Mouse (Mus musculus) heart, adult 18-20 months (tissue): ENCODE measurements around the gene Vamp5. TPM values are rescaled to one million over a fixed set of nuclear protein-coding genes. Genes with fewer than 3 reads are reported as not detected.

Source experiments
- DNase-seq, 2 experiments: peaks; one replicate each; pipeline ENCODE4 v3.0.0; 2021 to 2022; ENCODE audit warnings: mixed read lengths in 1 of 2
- total RNA-seq, 2 experiments: library from RNA; stranded (reverse); gene quantifications; 2 replicates each; pipeline ENCODE4 v1.2.3; 2021

Vamp5 gene
- total RNA-seq, 2 experiments from 2014 or later, result 48.9 to 61.5 TPM

DNA sequence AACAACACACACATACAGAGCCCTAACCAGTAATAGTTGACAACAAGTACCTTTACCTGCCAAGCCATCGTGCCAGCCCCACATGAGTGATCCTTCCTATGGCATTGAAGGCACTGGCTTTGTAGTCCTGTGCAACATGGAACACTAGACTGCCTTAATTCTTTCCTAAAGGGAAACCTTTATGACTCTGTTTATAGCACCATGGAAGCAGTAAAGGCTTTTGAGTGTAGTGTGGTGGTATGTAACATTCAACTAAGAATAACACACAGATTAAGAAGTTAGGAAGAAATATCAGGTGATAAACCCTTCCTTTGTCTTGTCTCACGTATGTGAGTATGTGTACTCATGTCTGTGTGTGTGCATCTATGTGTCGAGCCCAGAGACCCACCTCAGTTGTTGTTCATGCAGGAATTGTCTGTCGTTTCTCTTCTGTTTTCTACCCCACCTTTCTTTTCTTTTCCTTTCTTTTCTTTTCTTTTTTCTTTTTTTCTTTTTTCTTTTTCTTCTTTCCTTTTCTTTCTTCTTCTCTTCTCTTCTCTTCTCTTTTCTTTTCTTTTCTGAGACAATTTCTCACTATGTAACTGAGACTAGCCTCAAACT is 13.3 kb downstream of the Vamp5 start, which contains the start of gene Rnf181:
Gene Rnf181, minus strand, starts transcription at position 113 of the 600 bp plus-strand sequence.
- DNase-seq, result no peak

DNA sequence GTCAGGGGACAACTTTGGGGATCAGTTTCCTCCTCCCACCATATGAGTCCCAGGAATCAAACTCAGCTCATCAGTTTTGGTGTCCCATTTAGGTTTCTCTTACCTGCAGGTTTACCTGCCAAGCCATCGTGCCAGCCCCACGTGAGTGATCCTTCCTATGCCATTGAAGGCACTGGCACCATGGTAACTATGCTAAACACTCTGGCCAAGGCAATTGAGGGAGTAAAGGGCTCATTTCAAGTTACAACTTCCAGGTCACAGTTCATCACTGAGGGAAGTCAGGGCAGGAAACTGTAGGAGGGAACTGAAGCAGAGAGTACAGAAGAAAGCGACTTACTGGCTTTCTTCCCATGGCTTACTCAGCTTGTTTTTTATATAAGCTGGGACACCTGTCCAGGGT is 14.0 kb downstream of the Vamp5 start:
- no peak for DNase-seq

DNA sequence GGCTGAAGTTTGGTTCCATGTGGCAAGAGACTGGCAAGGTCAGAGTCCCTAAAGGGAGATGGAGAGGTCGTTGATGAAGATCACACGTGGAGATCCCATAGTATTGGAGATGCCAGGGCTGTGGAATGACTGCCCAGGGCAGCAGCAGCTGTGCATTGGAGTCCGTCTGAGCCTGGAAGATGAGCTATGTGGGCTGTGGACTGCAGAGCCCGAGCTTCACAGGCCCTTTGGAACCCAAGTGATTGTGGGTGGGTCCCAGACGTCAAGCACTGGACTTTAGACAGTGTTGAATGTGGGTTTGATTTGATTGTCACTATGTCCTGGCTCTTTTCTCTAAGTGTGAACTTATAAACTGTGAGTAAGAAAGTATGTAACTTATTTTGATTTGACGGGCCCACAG is 15.3 kb downstream of the Vamp5 start:
- no peak for DNase-seq

DNA sequence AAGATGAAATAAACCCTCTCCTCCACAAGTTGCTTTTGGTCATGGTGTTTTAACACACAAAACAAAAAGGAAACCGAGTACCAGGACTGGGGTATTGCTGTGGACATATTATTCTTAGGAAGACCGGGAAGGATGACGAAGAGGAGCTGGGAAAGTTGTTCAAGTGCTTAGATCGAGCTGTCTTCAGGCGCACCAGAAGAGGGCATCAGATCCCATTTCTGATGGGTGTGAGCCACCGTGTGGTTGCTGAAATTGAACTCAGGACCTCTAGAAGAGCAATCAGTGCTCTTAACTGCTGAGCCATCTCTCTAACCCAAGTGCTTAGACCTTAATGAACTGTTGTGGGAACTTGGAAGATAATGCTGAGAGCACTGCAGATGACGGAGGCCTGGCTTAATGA is 16.3 kb downstream of the Vamp5 start:
- no peak for DNase-seq

DNA sequence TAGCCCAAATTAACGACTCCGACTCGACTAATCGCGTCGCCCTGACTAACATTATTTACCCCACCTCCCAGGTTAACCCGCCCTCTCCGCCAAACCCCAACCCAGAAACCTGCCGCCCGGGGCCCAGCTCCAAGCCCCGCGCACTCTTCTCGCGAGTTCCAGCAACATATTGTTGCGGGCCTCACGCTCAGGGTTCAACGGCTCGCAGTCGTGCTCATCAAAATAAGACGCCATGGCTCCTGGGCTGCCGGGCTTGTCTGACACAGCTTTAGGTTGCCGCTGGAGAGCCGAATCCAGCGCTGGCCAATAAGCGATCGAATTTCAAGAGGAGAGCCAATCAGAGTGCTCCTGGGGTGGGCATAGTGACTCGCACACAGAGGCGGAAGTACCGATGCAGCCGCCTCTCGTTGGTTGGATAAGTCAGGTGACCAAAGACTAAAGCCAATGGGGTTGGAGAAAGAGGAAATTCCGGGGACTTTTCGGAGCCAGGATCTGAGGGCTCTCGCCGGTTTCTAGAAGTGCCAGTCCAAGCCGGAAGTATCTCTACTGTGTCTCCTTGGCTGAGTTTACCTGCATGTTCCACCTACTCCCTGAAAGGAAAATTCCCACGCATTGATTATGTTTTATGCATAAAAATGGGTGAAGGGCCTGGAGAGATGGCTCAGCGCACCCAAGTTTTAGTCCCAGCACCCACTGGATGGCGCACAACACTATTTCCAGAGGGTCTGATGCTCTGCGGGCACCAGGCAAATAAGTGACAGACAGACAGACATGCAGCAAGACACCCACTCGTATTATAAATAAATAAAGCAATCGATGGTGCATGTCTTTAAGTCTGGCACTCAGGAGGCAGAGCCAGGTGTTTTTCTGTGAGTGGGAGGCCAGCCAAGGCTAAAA is 17.9 kb downstream of the Vamp5 start:
- DNase-seq, result peak; percentile 97 to 99

DNA sequence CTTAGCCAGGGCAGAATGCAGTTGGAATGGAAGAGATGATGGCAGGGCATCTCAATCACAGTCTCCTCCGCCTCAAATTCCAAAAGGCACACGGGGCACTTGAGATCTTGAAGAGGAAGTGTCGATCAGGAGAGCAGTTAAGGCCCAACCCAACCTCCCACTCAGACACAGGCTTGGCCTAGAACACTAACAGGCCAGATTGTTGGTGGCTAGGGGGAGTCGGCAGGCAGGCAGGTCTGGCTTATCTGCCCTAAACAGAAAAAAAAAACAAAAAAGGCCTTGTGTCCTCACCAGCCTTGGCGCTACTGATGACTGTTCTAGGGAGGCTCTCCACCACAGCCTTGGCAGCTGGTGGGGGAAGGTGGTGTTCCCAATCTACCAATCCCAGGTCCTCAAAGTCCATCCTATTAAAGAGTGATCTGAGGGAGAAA is 19.1 kb downstream of the Vamp5 start:
- peak in 1 of 2 experiments; percentile 7 for DNase-seq

DNA sequence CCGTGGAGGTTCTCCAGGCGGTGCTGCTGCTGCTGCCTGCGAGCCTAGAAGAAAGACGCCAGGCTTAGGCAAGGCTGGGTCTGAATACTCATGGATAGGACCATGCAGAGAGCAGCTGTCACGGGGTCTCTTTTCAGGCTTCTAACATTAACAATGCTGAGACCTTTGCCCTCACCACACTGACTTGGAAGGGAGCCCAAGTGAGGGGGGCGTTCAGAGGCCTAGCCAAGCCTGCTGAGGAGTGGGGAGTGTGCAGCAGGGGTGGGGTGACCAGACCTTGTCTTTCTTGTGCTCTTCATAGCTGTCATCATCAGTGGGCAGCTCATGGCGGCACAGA is 19.7 kb downstream of the Vamp5 start:
- no peak for DNase-seq

DNA sequence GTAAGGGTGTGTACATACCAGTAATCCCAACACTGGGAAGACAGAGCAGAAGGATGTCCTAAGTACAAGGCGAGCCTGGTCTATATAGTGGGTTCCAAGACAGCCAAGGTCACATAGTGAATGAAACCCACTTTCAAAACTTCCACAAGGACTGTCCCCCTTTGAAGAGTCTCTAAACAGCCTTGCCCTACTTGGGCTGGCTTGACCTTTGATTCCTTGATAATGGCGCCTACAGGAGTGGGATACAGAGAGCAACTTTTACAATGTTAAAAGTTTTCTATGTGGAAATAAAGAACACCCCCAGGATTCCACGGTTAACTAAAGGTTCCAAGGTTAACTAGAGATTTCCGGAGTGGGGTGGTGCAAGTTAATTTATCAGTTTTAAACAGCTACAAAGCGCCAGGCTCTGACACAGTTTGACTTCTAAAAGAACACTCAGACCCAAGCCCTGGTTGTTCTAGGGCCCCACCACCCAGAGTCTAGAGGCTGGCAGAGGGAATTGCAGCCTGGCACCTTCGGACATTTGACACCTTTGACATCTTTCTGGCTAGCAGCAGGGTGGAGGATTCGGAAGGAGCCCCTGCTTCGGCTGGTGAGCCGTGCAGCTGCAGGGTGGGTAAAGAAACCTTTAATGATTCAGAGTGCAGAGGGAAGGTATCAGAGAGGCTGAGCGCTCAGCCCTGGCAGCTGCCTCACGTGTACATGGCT is 20.2 kb downstream of the Vamp5 start:
- peak in 1 of 2 experiments; percentile 6 for DNase-seq

DNA sequence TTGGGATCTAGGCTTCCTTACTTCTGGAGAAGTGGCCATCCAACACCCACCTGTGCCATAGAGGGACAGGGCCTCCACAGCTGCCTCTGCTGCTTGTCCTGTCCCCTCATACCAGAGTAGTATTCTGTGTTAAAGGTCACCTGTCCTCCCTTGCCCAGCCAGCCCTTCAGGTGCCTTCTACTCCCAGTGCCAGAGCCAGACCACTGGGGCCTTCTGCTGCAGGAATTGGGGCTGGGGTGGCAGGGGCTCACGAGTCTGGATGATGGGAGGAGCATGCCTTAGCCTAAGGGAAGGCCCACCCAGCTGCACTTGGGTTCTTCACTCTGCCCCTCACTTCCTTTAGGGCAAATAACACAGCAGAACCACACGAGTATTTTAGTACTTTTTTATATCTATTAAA is 20.9 kb downstream of the Vamp5 start:
- DNase-seq, result no peak

DNA sequence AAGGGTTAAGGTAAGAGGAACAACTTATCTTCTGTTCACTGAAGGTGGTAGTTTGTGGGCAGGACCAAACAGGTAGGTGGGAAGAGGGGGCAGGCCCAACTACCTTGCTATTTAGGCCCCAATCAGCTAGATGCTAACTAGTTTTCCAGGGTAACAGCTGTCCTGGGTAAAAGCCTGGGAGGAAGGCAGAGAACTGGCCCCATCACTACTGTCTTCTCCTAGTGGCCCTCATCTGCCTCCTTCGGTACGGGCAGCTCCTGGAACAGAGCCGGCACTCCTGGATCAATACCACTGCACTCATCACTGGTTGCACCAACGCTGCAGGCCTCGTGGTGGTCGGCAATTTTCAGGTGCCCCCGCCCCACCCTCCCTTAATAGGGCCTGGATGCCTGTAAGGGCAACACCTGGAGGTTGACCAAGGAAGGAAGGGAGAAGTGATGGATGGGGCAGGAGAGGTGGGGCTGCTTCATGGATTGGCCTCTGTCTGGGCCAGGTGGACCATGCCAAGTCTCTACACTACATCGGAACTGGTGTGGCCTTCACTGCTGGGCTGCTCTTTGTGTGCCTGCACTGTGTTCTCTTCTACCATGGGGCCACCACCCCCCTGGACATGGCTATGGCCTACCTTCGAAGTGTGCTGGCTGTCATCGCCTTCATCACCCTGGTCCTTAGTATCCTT is 22.0 kb downstream of the Vamp5 start:
- no peak for DNase-seq

DNA sequence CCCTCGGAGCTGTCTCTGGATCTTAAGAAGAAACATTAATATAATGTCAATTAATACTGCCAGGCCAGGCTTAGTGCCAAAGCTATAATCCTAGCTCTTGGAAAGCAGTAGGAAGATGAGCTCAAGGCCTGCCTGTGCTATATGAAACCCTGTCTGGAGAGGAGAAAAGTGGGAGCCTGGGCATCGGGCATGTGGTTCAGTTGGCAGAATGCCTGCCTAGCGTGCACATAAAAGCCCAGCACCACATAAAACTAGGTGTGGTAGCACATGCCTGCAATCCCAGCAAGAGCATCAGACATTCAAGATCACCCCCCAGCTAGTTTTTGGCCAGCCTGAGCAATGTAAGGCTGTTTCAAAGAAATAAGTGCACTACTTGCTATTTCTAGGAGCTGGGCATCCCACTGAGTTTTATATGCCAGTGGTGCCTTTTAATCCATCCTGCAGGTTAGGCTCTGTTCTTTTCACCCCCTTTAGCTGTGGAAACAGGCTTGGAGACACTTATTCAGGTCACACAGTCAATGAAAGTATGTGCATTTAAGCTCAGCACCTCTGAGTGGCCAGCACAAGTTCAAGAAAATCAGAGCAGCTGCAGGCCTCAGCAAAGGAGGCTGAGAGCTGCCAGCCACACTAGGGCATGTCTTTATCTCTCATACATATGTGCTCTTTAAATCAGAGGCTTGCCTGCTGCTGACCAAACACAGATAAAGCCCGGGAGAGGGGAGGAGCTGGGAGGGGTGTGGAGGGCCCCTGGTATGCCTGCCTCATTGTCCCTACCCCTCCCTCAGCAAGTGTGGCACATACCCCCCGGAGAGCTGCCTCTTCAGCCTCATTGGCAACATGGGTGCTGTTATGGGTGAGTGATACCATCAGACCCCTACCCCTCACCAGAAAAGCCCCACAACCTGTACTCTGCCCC is 22.8 kb downstream of the Vamp5 start:
- DNase-seq, result no peak

DNA sequence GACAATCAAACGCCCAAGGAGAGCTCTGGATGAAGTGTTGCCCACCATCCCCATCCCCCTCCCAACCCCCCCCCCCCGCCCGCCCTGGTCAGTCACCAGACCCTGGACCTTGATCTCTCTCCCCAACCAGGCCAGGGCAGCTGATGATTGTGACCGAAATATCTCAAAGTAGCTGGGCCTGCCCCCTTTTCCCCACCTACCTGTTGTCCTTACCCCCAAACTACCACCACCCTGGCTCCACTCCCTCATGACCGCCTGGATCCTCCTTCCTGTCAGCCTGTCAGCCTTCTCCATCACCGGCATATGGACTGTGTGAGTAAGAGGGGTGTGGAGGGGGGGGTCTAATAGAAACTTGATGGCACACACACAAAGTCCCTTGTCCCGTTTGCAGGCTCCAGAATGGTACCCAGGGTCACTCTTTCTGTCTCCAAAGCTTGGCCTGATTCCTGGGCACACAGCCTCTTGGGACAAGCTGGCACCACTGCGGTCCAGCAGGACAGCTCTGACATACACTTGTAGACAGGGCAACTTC is 24.2 kb downstream of the Vamp5 start:
- DNase-seq, result no peak

DNA sequence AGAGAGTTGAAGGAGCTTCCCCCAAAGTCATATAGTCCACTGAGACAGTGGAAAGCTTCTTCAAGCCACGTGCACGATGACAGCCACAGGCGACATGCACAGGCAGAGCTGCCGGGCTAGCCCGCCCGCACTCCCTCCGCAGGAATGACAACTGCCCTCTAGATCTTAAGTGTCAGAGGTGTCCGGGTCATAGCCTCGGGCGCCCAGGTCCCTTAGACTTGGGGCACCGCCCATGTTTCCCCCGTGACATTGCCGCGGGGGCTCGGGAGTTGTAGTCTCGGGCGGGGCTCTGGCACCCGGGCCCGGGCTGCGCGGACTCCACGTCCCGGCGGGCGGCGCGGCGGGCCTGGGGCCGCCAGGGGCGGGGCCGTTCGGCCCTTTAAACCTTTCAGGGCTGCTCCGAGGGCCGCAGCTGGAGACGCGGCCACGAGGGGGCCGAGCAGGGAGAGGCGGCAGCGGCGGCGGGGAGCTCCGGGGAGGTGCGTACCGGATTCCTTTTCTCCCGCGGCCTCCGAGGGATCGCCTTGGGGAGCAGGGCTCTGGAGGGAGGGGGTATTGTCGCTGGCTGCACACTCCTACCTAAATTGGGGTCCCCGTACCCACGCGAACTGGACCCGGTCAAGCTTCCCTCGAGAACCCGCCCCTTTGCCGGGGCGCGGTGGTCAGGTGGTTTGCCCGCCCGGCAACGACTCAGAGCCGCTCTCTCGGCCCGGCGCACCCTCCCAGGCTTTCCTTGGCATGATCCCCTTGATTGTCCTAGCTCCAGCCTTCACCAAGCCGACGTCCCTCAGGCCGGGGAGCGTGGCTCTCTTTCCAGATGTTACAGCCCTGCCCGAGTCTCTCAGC is 25.0 kb downstream of the Vamp5 start, which contains the start of gene Tmem150a:
Gene Tmem150a, plus strand, starts transcription at position 382 of the 846 bp plus-strand sequence.
- DNase-seq, result peak; percentile 89 to 91

DNA sequence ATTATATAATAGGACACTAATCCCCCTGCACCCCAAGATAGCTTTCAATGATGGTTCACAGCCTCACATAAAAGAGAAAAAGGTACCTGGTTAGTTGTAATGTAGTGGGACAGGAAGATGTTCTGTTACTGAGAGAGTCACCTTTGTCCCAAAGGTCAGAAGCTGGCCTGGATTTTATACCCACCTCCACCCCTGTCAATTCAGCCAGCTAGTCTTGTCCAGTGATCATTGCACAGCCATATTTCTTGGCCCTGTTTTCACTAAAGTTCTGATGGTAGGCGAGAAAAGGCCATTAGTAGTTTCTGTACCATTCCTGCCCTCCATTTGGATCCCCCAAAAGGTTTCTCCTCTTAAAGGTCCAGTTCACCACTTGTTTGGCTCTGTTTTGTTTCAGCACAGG is 26.2 kb downstream of the Vamp5 start:
- no peak for DNase-seq

DNA sequence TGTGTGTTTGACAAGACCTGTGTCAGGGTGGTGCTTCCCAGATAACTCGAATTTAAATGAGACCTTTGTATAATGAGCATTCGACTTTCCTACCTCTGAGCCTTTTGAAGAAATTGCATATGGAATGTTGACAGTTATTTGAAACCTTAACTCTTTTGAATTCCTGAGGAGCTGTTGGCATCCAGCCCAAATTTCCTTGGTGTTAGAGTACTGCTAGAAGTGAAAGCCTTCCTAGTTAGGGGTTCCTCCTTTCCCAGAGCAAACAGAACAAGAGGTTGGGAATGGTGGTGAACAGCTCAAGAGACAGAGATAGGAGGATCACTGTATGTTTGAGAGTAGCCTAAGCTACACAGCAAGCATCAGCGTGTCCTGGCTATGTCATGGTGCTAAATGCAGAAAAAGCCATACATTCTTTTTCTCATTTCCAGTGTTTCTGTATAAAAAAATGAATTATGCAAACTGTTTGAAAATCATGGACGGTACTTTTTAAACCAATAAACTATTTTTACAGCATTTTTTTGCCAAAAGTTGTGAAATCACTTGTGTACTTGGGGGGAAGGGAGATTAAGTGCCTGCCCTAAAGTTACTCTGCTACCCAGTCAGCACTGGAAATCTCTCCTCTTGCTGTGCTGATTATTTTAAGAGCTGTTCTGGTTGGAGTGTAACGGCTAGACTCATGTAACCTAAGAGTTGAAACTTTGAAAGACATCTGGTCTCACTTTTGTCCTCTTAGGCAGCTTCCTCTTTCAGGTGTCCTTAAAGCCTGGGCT is 27.4 kb downstream of the Vamp5 start:
- peak in 1 of 2 experiments; percentile 40 for DNase-seq

DNA sequence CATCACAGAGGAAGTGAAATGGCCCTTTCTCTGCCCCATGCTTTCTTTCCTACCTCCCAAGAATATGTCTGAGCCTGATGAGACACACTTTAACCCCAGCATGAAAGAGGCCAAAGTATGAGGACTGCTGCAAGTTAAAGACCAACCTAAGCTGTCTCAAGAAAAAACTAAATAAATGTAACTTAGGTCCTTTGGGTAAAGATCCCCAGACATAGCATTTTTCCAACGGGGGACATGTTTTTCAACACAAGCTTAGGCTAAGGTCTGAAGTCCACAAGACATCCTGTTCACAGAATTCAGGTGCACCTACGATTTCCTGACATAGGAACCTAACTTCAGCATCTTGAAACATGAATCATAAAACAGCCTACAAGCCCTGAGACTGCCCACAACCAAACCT is 30.1 kb downstream of the Vamp5 start:
- no peak for DNase-seq

DNA sequence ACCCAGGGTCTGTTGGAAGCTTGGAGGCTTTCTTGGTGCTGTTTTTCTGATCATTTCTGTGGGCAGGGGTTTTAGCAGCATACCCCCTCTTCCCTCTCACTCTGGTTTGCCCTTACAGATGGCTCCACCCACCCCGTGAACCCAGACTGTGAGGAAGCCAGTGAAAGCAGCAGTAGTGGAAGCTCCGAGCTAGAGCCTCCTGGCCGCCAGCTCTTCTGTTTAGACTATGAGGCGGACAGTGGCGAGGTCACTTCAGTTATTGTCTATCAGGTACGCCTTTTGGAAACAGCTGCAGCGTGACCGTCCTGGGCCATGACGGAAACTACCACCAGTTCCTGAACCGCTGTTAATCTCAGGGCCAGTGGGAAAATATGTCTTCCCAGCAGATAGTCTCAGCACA is 31.9 kb downstream of the Vamp5 start:
- peak in 1 of 2 experiments; percentile 25 for DNase-seq

DNA sequence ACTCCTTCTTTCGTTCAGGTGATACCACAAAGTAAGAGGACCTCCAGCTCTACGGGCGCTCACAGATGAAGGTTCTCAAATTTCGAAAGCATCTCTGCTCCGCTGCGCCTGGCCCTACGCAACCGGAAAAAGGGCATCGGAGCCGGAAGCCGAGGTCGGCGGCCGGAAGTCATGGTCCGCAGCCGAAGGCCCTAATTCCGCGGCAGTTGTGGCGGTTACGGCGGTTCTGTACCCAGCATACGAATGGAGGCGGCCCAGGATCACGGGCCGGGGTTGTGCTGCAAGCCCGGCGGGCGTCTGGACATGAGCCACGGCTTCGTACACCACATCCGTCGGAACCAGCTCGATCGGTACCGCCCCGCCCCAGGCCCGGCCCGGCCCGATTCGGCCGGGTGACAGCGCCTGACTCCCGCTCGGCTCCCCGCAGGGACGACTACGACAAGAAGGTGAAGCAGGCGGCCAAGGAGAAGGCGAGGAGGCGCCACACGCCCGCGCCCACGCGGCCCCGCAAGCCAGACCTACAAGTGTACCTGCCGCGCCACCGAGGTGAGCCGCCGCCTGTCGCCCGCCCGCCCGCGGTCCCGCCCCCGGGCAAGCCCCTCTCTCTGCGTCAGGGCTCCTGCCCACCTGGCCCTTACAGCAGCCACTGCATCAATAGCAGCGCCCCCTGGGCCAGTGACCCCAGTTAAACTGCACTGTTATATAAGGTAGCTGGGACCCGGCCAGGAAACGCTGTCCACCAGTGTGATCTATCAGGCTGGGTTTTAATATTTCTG is 32.9 kb downstream of the Vamp5 start, which contains the start of gene 0610030E20Rik:
Gene 0610030E20Rik, plus strand, starts transcription at position 152 of the 776 bp plus-strand sequence.
- DNase-seq, result peak; percentile 85 to 86
